Mouse (Mus musculus): ENCODE data around the gene Socs4.

Socs4 gene

GRCm38 (mm10) chr14:47273751-47274150 is 3.0 kb upstream of the Socs4 start:
- Histone ChIP-seq H3K36me3 (ENCODE audit: control insufficient read depth, insufficient read depth, low read length, poor library complexity, severe bottlenecking) (no peaks in the 10 kb centered on the region), H3K27me3 (ENCODE audit: control insufficient read depth, insufficient read depth, low read length, poor library complexity, severe bottlenecking) (no peaks in the 10 kb centered on the region)
- no peak for DNase-seq (ENCODE audit: low read depth, low spot score)

DNA sequence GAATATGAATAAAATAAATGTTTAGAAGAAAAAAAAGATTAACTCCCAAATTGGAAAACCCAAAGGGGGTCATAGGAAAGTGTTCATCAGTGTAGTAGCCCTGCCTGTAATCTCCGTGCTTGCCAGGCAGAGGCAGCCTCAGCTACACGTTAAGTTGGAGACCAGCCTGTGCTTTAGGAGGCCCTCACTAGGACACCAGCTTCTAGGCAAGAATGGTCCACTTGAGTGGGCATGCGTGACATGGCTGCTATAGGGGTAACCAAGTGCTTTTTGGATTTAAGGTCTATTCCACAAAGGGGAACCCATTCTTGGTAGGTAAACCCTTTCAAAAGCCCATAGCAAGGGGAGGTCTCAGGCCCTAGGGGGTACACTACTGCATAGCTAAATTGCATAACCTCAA is 1.3 kb upstream of the Socs4 start:
- Histone ChIP-seq H3K36me3 (ENCODE audit: control insufficient read depth, insufficient read depth, low read length, poor library complexity, severe bottlenecking) (no peaks in the 10 kb centered on the region), H3K27me3 (ENCODE audit: control insufficient read depth, insufficient read depth, low read length, poor library complexity, severe bottlenecking) (no peaks in the 10 kb centered on the region)
- DNase-seq (ENCODE audit: low read depth, low spot score) = peak; percentile 29

DNA sequence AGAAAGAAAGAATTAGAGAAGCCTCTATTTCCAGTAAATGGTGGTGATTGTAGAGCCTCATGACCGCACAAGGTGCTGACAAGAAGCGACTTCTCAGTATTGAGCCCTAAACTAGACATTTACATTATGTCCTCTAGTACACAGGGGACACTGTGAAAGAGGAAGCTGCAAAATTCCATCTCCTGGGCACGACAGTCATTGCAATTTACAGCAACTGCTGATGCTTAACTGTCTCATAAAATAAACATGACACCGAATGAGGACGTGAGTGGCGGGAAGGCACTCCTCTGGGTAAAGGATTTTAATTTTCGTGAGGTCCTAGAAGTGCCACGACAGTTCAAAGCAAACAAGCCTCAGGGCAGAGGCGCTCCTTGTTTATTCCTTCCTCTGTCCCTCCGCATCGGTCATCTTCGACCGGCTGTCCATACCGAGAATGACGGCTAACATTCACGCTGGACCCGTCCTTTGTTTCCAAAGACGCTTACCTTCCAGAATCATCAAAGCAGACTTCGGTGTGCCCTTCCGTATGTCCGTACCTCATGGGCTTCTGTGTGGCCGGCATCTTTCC is 611 bp upstream of the Socs4 start:
- peak; percentile 79 for DNase-seq (ENCODE audit: low read depth, low spot score)
- no peaks in the 10 kb centered on the region for H3K27me3 ChIP-seq (ENCODE audit: control insufficient read depth, insufficient read depth, low read length, poor library complexity, severe bottlenecking)

DNA sequence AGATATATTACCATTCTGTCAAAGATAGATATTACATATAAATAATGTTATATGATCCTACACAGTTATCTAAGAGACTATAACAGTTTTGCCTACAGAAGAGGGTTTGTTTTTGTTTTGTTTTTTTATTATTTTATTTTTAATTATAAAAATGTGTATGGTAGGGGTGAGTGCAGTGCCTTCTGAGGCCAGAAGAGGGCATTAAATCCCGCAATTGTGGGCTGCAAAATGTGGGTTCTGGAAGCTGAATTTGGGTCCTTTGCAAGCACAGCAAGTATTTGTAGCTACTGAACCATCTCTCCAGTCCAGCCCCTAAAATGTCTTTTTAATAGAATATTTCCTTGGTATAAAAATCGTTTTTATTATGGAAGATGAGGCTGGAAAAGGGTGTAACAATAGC is 2.3 kb downstream of the Socs4 start:
- DNase-seq (ENCODE audit: low read depth, low spot score) = no peak
- no peaks in the 10 kb centered on the region for H3K27me3 ChIP-seq (ENCODE audit: control insufficient read depth, insufficient read depth, low read length, poor library complexity, severe bottlenecking)
- no peaks in the 10 kb centered on the region for H3K36me3 ChIP-seq (ENCODE audit: control insufficient read depth, insufficient read depth, low read length, poor library complexity, severe bottlenecking)

More for the DNA sequence above, 611 bp upstream of the Socs4 start:
- no peaks in the 10 kb centered on the region for H3K36me3 ChIP-seq (ENCODE audit: control insufficient read depth, insufficient read depth, low read length, poor library complexity, severe bottlenecking)

GRCm38 (mm10) chr14:47281535-47281934 is 4.8 kb downstream of the Socs4 start:
- Histone ChIP-seq H3K36me3 (ENCODE audit: control insufficient read depth, insufficient read depth, low read length, poor library complexity, severe bottlenecking) (no peaks in the 10 kb centered on the region), H3K27me3 (ENCODE audit: control insufficient read depth, insufficient read depth, low read length, poor library complexity, severe bottlenecking) (no peaks in the 10 kb centered on the region)
- no peak for DNase-seq (ENCODE audit: low read depth, low spot score)

DNA sequence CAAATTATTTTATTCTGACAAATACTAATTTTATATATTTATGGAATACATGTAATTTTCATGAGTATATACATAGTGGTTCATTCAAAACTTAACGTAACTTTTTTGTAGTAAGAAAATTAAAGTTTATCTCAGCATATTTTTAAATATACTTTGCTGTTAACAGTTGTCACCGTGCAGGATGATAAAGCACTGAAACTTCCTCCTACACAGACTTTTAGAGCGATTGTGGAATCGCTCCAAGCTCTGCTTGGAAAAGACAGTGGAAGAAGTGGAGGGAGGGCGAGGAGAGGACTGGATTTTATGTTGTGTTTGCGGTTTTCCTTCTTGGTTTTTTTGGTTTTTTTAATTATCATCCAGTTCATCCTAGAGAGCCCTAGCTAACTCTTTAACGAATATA is 6.8 kb downstream of the Socs4 start:
- Histone ChIP-seq H3K36me3 (ENCODE audit: control insufficient read depth, insufficient read depth, low read length, poor library complexity, severe bottlenecking) (no peaks in the 10 kb centered on the region), H3K27me3 (ENCODE audit: control insufficient read depth, insufficient read depth, low read length, poor library complexity, severe bottlenecking) (no peaks in the 10 kb centered on the region)
- DNase-seq (ENCODE audit: low read depth, low spot score) = no peak

- Histone ChIP-seq H3K27me3 (ENCODE audit: control insufficient read depth, insufficient read depth, low read length, poor library complexity, severe bottlenecking) (no peaks in the 10 kb centered on the region), H3K36me3 (ENCODE audit: control insufficient read depth, insufficient read depth, low read length, poor library complexity, severe bottlenecking) (no peaks in the 10 kb centered on the region)
- peak; percentile 28 for DNase-seq (ENCODE audit: low read depth, low spot score)
Measured at GRCm38 (mm10) chr14:47285271-47285670, 8.5 kb downstream of the Socs4 start.

- DNase-seq (ENCODE audit: low read depth, low spot score) = no peak
- no peaks in the 10 kb centered on the region for H3K27me3 ChIP-seq (ENCODE audit: control insufficient read depth, insufficient read depth, low read length, poor library complexity, severe bottlenecking)
- H3K36me3 ChIP-seq (ENCODE audit: control insufficient read depth, insufficient read depth, low read length, poor library complexity, severe bottlenecking) = no peaks in the 10 kb centered on the region; the same call in 1 of the 2 replicates
Measured at GRCm38 (mm10) chr14:47286215-47286614, 9.5 kb downstream of the Socs4 start.

- no peaks in the 10 kb centered on the region for H3K27me3 ChIP-seq (ENCODE audit: control insufficient read depth, insufficient read depth, low read length, poor library complexity, severe bottlenecking)
- DNase-seq (ENCODE audit: low read depth, low spot score) = no peak
- peaks cover 2% of the 10 kb centered on the region; the same call in 1 of the 2 replicates for H3K36me3 ChIP-seq (ENCODE audit: control insufficient read depth, insufficient read depth, low read length, poor library complexity, severe bottlenecking)
Measured at GRCm38 (mm10) chr14:47287021-47287420, 10.3 kb downstream of the Socs4 start.

- Histone ChIP-seq H3K36me3 (ENCODE audit: control insufficient read depth, insufficient read depth, low read length, poor library complexity, severe bottlenecking) (peaks cover 2% of the 10 kb centered on the region; the same call in 1 of the 2 replicates), H3K27me3 (ENCODE audit: control insufficient read depth, insufficient read depth, low read length, poor library complexity, severe bottlenecking) (no peaks in the 10 kb centered on the region)
- no peak for DNase-seq (ENCODE audit: low read depth, low spot score)
Measured at GRCm38 (mm10) chr14:47291772-47292171, 15.0 kb downstream of the Socs4 start.

DNA sequence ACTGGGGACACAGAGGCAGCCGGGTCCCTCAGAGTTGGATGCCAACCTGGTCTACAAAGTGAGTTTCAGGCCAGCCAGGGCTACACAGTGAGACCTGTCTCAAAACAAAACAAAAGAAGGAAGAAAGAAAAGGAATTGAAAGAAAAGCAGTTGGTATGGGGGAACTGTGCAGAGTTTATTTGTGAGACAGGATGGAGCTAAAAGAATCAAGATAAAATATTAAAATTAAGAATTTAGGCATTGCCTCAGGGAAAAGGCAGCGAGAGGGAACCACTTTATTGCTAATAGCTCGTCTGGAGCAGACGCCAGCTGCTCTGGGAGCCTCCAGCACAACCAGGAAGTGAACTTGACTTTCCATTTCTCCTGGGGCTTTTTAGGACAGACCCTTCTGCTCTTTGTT is 17.4 kb downstream of the Socs4 start:
- Histone ChIP-seq H3K36me3 (ENCODE audit: control insufficient read depth, insufficient read depth, low read length, poor library complexity, severe bottlenecking) (peaks cover 2% of the 10 kb centered on the region; the same call in 1 of the 2 replicates), H3K27me3 (ENCODE audit: control insufficient read depth, insufficient read depth, low read length, poor library complexity, severe bottlenecking) (no peaks in the 10 kb centered on the region)
- DNase-seq (ENCODE audit: low read depth, low spot score) = peak; percentile 14

DNA sequence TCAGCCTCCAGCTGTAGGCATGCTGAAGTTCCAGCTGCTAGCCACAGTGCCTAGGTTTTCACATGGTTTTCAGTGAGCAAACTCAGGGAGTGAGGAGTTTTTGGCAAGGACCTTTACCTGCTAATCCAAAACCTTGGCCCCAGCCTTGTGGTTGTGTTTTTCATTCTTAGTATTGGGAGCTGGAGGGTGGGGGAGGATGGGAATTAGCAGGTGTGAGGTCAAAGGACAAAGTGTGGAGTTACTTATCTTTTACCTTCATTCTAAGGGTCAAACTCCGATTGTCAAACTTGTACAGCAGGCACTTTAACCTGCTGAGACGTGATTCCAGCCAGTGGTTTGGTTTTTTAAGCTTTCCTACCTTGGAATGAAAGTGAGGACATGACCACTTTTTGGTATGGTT is 19.5 kb downstream of the Socs4 start:
- H3K27me3 ChIP-seq (ENCODE audit: control insufficient read depth, insufficient read depth, low read length, poor library complexity, severe bottlenecking) = no peaks in the 10 kb centered on the region
- 0 out of 2 replicates have a peak, but pooled peaks cover 2% of the 10 kb centered on the region for H3K36me3 ChIP-seq (ENCODE audit: control insufficient read depth, insufficient read depth, low read length, poor library complexity, severe bottlenecking)
- DNase-seq (ENCODE audit: low read depth, low spot score) = no peak

DNA sequence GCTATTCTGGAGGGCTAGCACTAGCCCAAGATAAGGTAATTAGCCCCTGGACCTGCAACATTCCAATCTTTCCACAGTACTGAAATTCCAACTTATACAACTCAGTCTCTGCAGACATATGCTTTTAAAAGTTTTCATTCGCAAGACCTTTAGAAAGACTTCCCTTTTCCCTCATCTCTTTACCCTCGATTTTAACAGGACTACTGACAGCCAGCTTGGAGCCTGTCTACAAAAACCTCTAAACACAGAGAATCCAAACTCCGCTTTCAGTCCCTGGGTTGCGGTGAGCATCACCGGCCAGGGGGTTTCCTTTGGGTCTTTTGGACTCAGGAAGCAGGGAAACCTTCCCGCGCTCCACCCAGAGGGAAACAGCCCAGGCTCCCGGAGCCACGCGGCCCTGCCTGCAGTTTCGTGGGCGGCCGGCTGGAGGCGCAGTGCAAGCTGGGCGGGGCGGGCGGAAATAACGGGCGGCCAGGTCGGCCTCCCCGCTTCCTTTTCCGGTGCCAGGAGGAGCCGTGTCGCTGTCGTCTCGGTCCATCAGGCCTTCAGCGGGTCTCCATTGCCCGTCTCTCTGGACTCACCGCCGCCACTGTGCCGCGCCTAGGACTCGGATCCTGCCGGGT is 21.2 kb downstream of the Socs4 start, which contains the start of gene Mapk1ip1l:
Gene Mapk1ip1l (plus strand): TSS at position 482 of the 623 bp plus-strand sequence.
- no peaks in the 10 kb centered on the region for H3K27me3 ChIP-seq (ENCODE audit: control insufficient read depth, insufficient read depth, low read length, poor library complexity, severe bottlenecking)
- no peaks in the 10 kb centered on the region for H3K36me3 ChIP-seq (ENCODE audit: control insufficient read depth, insufficient read depth, low read length, poor library complexity, severe bottlenecking)
- peak; percentile 88 for DNase-seq (ENCODE audit: low read depth, low spot score)

- no peaks in the 10 kb centered on the region for H3K36me3 ChIP-seq (ENCODE audit: control insufficient read depth, insufficient read depth, low read length, poor library complexity, severe bottlenecking)
- H3K27me3 ChIP-seq (ENCODE audit: control insufficient read depth, insufficient read depth, low read length, poor library complexity, severe bottlenecking) = no peaks in the 10 kb centered on the region
- DNase-seq (ENCODE audit: low read depth, low spot score) = no peak
Measured at GRCm38 (mm10) chr14:47298408-47298792, 21.7 kb downstream of the Socs4 start.

DNA sequence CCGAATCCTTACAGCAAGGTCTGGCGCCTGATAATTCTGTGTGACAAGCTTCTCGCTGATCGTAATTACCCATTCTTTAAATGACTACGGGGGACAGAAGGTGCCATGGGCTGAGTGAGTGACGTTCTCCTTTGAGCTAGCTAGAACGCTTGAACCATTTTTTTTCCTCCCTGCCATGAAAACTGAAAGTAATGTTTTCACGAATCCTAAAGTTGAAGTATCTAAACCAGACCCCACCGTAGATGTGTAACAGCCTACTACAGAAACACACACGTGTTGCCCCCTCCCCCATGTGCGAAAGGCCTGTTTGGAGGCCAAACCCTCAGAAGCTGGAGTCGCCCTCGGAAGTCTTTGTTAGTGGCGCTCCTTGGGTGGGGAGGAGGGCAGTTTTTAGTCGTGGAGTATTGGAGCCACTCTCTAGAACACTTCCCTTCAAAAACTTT is 22.1 kb downstream of the Socs4 start:
- peak; percentile 50 for DNase-seq (ENCODE audit: low read depth, low spot score)
- Histone ChIP-seq H3K27me3 (ENCODE audit: control insufficient read depth, insufficient read depth, low read length, poor library complexity, severe bottlenecking) (no peaks in the 10 kb centered on the region), H3K36me3 (ENCODE audit: control insufficient read depth, insufficient read depth, low read length, poor library complexity, severe bottlenecking) (no peaks in the 10 kb centered on the region)
